Mouse (Mus musculus): Measurements from ENCODE around the gene Arid1b.

The Arid1b gene

GRCm38 (mm10) chr17:5017065-5017464 is 22.9 kb downstream of the Arid1b start:
- DNase-seq (ENCODE audit: low spot score): no peak

- DNase-seq (ENCODE audit: low spot score): no peak
These were observed 27.3 kb downstream of the Arid1b start for GRCm38 (mm10) chr17:5021303-5022003.

DNA sequence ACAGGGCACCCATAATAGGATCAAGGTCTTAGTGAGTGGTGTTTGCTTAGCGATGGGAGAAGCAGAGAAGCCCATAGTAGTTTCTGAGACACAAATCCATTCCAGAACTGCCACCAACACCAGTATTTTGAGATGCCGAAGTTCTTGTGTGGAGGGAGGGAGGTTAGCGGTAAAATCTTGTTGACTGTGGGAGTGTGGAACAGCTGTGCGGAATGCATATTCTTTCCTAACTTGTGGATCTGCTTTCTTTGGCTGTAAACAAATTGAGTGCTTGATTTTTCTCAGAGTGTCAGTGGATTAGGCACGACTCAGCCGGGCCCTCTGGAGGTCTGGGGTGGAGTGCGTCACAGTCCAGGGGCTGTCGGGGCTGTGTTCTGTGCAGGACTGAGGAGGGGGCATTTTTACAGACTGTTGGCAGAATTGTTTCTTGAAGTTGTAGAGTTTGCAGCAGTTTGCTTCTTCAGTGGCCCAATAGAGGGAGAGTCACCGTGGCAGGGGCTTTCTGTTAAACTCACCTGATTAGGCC is 27.9 kb downstream of the Arid1b start:
- DNase-seq (ENCODE audit: low spot score): no peak

- no peak for DNase-seq (ENCODE audit: low spot score)
These were observed 29.6 kb downstream of the Arid1b start for GRCm38 (mm10) chr17:5023745-5024144.

DNA sequence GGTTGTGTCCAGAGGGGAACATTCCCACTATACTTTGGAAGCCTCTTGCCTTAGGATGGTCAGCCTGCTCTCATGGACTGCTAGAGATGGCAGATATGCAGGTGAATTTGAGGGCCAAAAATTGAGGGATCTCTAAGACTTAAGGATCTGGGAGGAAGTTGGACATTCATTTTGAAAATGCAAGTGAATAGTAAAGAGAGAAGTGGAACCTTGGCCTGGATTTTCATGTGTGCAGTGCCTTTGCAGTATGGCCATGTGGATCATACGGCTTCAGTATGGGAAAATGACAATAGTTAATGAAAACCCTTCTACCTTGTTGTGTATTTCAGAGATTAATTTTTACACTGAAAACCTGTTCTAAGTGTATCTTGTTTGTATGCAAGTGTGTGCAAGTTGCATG is 31.3 kb downstream of the Arid1b start:
- DNase-seq (ENCODE audit: low spot score): no peak

DNA sequence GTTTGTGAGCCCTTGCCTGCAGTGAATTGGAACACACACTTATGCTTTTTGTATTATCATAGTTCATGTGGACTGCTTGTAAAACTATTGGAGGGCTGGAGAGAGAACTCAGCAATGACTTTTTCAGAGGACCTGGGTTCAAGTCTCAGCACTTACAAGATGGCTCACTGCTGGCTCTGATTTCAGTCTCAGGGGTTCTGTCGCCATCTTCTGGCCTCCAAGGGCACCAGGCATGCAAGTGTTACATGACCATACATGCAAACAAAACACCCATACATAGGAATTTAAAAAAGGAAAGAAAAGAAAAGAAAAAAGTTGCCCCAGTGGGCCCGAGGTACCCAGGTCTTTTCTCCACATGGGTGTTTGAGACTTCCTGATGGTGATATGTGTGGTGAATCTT is 32.4 kb downstream of the Arid1b start:
- DNase-seq (ENCODE audit: low spot score): no peak

- DNase-seq (ENCODE audit: low spot score): no peak
These were observed 35.0 kb downstream of the Arid1b start for GRCm38 (mm10) chr17:5029148-5029547.

GRCm38 (mm10) chr17:5030290-5030689 is 36.2 kb downstream of the Arid1b start:
- DNase-seq (ENCODE audit: low spot score): no peak

DNA sequence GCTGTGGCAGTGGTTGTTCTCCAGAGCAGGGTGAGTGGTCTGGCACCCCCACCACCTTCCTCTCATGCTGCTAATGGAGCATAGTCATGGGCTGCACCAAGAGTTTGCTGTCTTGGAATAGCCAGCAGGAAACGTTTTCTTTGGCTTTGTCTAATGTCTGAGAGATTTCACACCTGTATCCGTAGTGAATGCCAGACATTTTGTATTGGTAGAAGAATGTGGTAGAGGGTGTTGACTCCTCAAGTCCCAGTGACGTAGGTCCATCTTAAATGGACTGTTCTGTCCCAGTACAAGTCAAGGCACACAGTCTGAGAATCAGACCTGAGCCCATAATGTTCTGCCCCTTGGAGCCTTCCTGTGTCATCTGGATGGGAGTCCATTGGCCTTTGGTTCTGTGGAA is 39.2 kb downstream of the Arid1b start:
- no peak for DNase-seq (ENCODE audit: low spot score)

DNA sequence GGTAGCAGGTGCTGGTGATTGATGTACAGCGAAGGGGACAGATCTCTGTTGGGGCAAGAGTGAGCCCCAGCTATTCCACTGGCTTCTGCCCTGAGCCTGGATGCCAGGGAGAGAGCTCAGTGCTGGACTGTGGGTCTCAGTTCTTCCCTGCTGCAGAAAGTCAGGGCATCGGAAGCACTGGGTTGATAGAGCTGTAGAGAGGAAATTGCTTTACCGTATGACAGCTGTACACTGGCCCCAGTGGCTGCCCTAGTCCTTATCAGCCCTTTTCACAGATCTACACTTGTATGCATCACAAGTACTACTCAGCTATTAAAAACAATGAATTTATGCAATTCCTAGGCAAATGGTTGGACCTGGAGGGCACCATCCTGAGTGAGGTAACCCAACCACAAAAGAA is 40.1 kb downstream of the Arid1b start:
- no peak for DNase-seq (ENCODE audit: low spot score)

- DNase-seq (ENCODE audit: low spot score): no peak
These were observed 42.2 kb downstream of the Arid1b start for GRCm38 (mm10) chr17:5036200-5036835.

- DNase-seq (ENCODE audit: low spot score): no peak
These were observed 43.1 kb downstream of the Arid1b start for GRCm38 (mm10) chr17:5037199-5037598.

- DNase-seq (ENCODE audit: low spot score): no peak
These were observed 45.7 kb downstream of the Arid1b start for GRCm38 (mm10) chr17:5039826-5040225.

DNA sequence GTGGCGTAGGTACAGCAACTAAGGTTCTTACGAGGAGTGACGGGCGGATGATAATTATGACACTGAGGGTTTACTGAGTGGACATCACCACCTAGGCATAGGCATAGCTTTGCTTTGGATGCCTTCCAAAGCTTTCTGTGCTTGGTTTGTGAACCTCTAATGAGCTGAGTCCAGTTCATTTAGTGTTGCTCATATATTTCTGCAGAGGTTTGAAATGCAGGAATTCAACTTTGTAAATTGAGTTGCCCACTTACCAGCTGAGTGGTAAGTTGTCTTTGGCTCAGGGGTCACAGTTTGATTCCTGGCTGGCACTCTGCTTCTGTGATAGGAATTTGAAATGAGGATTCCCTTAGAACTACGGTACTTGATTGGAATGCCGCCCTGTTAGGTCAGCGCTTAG is 49.7 kb downstream of the Arid1b start:
- DNase-seq (ENCODE audit: low spot score): no peak

GRCm38 (mm10) chr17:5045613-5046012 is 51.5 kb downstream of the Arid1b start:
- no peak for DNase-seq (ENCODE audit: low spot score)

DNA sequence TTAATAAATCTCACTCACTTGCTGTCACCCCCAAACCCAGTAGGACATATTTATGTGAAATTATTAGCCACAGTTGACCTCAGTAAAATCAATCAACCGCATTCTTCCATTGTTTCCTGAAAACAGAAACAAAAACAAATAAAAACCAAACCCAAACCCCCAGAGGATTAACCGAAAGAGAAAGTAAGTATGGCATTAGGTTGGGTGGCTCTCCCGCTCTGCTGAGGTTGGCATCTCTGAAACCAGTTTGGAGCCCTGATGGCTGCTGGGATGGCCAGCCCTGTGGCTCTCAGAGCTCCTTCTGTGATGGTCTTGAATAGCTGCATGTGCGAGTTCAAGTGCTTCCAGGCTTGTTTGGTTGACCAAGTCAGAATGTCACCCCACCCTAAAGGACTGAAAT is 53.2 kb downstream of the Arid1b start:
- DNase-seq (ENCODE audit: low spot score): no peak

- DNase-seq (ENCODE audit: low spot score): no peak
These were observed 56.1 kb downstream of the Arid1b start for GRCm38 (mm10) chr17:5050266-5050665.

- no peak for DNase-seq (ENCODE audit: low spot score)
These were observed 56.9 kb downstream of the Arid1b start for GRCm38 (mm10) chr17:5050970-5051530.

GRCm38 (mm10) chr17:5052091-5052799 is 58.1 kb downstream of the Arid1b start:
- DNase-seq (ENCODE audit: low spot score): no peak

DNA sequence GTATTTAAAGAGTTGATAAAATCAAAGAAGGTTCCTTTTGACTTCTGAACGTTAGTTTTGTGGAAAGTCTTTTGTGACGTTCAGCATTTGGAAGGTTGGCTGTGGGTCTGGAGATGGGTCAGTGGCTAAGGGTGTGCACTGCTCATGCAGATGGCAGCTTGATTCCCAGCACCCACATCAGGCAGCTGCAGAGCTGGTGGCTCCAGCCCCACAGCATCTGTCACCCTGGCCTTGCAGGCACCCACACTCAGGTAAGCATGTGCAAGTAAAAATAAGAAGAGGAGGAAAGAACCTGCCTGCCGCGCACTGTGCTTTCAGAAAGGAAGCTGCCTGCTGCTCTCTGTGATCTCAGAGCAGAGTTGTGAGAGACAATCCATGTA is 58.7 kb downstream of the Arid1b start:
- DNase-seq (ENCODE audit: low spot score): no peak

- DNase-seq (ENCODE audit: low spot score): no peak
These were observed 59.1 kb downstream of the Arid1b start for GRCm38 (mm10) chr17:5053201-5053600.

GRCm38 (mm10) chr17:5055412-5055811 is 61.3 kb downstream of the Arid1b start:
- DNase-seq (ENCODE audit: low spot score): no peak

- DNase-seq (ENCODE audit: low spot score): no peak
These were observed 62.5 kb downstream of the Arid1b start for GRCm38 (mm10) chr17:5056654-5057053.
